Mouse (Mus musculus): ENCODE measurements around the gene Myo16.

DNA sequence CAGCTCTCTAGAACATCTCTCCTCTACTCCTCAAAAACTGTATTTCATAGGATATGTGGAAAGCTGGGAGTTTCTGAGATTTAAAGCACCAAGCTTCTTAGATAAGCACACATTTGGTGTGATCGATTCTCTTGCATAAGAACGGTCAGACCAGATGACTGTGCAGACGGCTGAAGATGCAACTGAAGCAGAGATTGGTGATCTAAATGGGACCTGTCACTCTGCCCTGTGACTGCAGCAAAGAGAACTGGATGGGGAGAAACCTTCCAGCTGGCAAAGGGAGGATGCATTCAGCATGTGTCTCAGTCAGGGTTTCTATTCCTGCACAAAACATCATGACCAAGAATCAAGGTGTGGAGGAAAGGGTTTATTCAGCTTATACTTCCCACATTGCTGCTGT lies 318.7 kb downstream of the Myo16 start:
- TF ChIP-seq FLI1 (IDR thresholded peaks at IDR 0.05; ENCODE audit: low read length) = no peak
- TF ChIP-seq GATA1 (IDR thresholded peaks at IDR 0.05; ENCODE audit: borderline replicate concordance, low read length) = no peak

All from megakaryocyte, embryonic 14.5 days (primary cell).